Mouse (Mus musculus) kidney, embryonic 16.5 days (tissue): ENCODE results near the gene Ing4. TPM values are rescaled to one million over a fixed set of nuclear protein-coding genes. Genes with fewer than 3 reads are reported as not detected.
A peak's percentile ranks its signal among the peaks of the same experiment; 100 is the strongest.
"Not testable (repeated sequence)": the region's sequence is repeated elsewhere in the genome, so short reads cannot be mapped to it uniquely, and the experiment has no call there.

Source experiments
- ATAC-seq: fragments of 200-750 bp; cut with Nextera tagmentation; 2 replicates; pipeline ENCODE4 v1.8.0; 2017; ENCODE audit warnings: moderate TSS enrichment; ENCODE audit not compliant: low FRiP score, low TSS enrichment
- H3K27ac ChIP-seq: fragments of 300-500 bp; sonication (generic); 2 replicates; pipeline ENCODE4 v1.5.1; 2014; ENCODE audit warnings: low read length
- H3K27me3 ChIP-seq: fragments of 300-500 bp; sonication (generic); 2 replicates; pipeline ENCODE4 v1.6.1; 2014; ENCODE audit warnings: low read length, control low read depth, mixed read lengths; ENCODE audit not compliant: insufficient read depth
- H3K36me3 ChIP-seq: fragments of 300-500 bp; sonication (generic); 2 replicates; pipeline ENCODE4 v1.6.1; 2014; ENCODE audit warnings: low read length, control low read depth, mixed read lengths; ENCODE audit not compliant: insufficient read depth
- H3K4me1 ChIP-seq: fragments of 300-500 bp; sonication (generic); 2 replicates; pipeline ENCODE4 v1.6.1; 2014; ENCODE audit warnings: low read length, control low read depth, mixed read lengths; ENCODE audit not compliant: insufficient read depth
- H3K4me2 ChIP-seq: fragments of 300-500 bp; sonication (generic); replicated peaks from 2 replicates; pipeline ENCODE4 v1.6.1; 2014; ENCODE audit warnings: low read depth, low read length
- H3K4me3 ChIP-seq: fragments of 300-500 bp; sonication (generic); 2 replicates; pipeline ENCODE4 v1.5.1; 2014; ENCODE audit warnings: mild to moderate bottlenecking, low read length
- H3K9ac ChIP-seq: fragments of 300-500 bp; sonication (generic); replicated peaks from 2 replicates; pipeline ENCODE4 v1.6.1; 2014; ENCODE audit warnings: low read length
- H3K9me3 ChIP-seq: fragments of 300-500 bp; sonication (generic); 2 replicates; pipeline ENCODE4 v1.6.1; 2016; ENCODE audit warnings: low read length, control low read depth
- WGBS: fragments of 180-500 bp; shearing (Covaris S2); extraction: QIAGEN DNeasy Blood & Tissue Kit; methylation state at CpG from one replicate; pipeline ENCODE4 v1.1.7; 2014; 5-methylcytosine and 5-hydroxymethylcytosine counted together
- polyA plus RNA-seq: library from polyadenylated mRNA; unstranded; fragments of >200 nt; fragmentation: Nextera tagmentation; extraction: Ambion mirVana; gene quantifications from 2 replicates; pipeline ENCODE4 v1.2.1, GENCODE M21; 2015

Gene Ing4
- polyA plus RNA-seq, 1 experiment from 2014 or later, result 152 TPM

GRCm38 (mm10) chr6:124999546-124999945 is 40.0 kb upstream of the Ing4 start:
- Histone ChIP-seq H3K4me3 (no peak overlapping the region), H3K4me1 (peaks cover 23% of the 10 kb centered on the region), H3K9ac (no peak overlapping the region), H3K9me3 (no peaks in the 10 kb centered on the region), H3K36me3 (no peaks in the 10 kb centered on the region), H3K4me2 (no peak overlapping the region), H3K27ac (no peak overlapping the region), H3K27me3 (peaks cover 65% of the 10 kb centered on the region)
- no peak for ATAC-seq
- 33% methylated on average over 10 of the region's 10 CpGs for WGBS

DNA sequence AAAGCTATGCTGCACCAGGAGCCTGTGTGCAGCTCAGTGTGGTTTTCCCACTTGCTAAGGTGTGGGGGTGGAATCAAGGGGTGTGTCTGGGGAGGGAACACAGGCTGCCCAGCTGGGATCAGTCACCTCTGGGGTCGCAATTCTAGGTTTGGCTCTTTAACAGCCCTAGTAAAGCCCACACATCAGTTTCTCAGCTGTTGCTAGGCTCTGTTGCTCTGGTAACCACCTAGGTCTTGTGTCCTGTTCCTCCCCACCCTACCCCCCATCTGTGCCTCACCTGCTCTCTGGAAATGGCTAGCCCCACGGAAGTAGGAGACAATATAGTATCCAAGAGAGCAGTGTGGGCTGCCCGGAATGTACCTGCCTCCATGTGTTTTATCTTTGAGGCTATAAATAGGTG is 35.9 kb upstream of the Ing4 start:
- WGBS, result 29% methylated on average over 3 of the region's 3 CpGs
- Histone ChIP-seq H3K9ac (no peak overlapping the region), H3K27ac (no peak overlapping the region), H3K27me3 (peaks cover 25% of the 10 kb centered on the region), H3K4me3 (no peak overlapping the region), H3K9me3 (no peaks in the 10 kb centered on the region), H3K4me2 (no peak overlapping the region), H3K4me1 (peaks cover 6% of the 10 kb centered on the region), H3K36me3 (no peaks in the 10 kb centered on the region)
- no peak for ATAC-seq

- 26% methylated on average over 3 of the region's 3 CpGs for WGBS
- Histone ChIP-seq H3K4me1 (peaks cover 8% of the 10 kb centered on the region), H3K27ac (no peak overlapping the region), H3K27me3 (peaks cover 12% of the 10 kb centered on the region), H3K9ac (no peak overlapping the region), H3K9me3 (no peaks in the 10 kb centered on the region), H3K4me2 (no peak overlapping the region), H3K36me3 (no peaks in the 10 kb centered on the region), H3K4me3 (no peak overlapping the region)
- no peak for ATAC-seq
Measured at GRCm38 (mm10) chr6:125005086-125005485, 34.5 kb upstream of the Ing4 start.

DNA sequence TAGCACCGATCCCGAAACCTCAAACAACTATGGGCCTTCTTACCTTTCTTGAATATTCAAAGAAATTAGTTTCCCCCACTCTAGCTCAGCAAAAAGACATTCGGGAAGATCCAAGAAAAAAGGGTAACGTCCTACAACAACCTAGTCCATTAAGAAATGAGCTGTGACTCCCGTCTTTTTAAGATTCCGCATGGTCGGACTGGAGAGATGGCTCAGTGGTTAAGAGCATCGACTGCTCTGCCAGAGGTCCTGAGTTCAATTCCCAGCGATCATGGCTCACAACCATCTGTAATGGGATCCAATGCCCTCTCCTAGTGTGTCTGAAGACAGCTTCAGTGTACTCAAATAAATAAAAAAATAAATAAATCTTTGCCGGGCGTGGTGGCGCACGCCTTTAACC is 31.5 kb upstream of the Ing4 start:
- WGBS, result 39% methylated on average over 13 of the region's 13 CpGs
- ATAC-seq, result no peak

GRCm38 (mm10) chr6:125008586-125009128 is 30.9 kb upstream of the Ing4 start:
- Histone ChIP-seq H3K4me2 (peak overlapping the region; percentile 70), H3K4me3 (peak overlapping the region; percentile 74), H3K4me1 (peaks cover 19% of the 10 kb centered on the region), H3K27me3 (no peaks in the 10 kb centered on the region), H3K9me3 (no peaks in the 10 kb centered on the region), H3K27ac (peak overlapping the region; percentile 99), H3K9ac (peak overlapping the region; percentile 99), H3K36me3 (peaks cover 10% of the 10 kb centered on the region)
- under 1% methylated on average over 29 of the region's 34 CpGs for WGBS
- ATAC-seq, result peak; percentile 99

More for the DNA sequence above, 31.5 kb upstream of the Ing4 start:
- peak overlapping the region; percentile 99 for H3K27ac ChIP-seq
- H3K9me3 ChIP-seq, result no peaks in the 10 kb centered on the region
- no peaks in the 10 kb centered on the region for H3K27me3 ChIP-seq
- H3K4me2 ChIP-seq, result peak overlapping the region; percentile 70
- H3K4me1 ChIP-seq, result peaks cover 19% of the 10 kb centered on the region
- H3K9ac ChIP-seq, result peak overlapping the region; percentile 79
- H3K36me3 ChIP-seq, result peaks cover 7% of the 10 kb centered on the region
- H3K4me3 ChIP-seq, result peak overlapping the region; percentile 74

DNA sequence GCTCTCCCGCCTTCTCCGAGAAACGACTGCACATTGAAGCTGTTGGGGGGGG is 30.6 kb upstream of the Ing4 start, which contains the start of gene Zfp384:
Zfp384 (plus strand) TSS at position 17 of the 52 bp plus-strand sequence.
- H3K27me3 ChIP-seq, result no peaks in the 10 kb centered on the region
- H3K4me1 ChIP-seq, result peaks cover 19% of the 10 kb centered on the region
- WGBS, result 0% methylated on average over 2 of the region's 3 CpGs
- H3K9ac ChIP-seq, result peak within 1 kb of the TSS; percentile 99
- peaks cover 10% of the 10 kb centered on the region for H3K36me3 ChIP-seq
- H3K9me3 ChIP-seq, result no peaks in the 10 kb centered on the region
- H3K4me2 ChIP-seq, result peak within 1 kb of the TSS; percentile 70
- peak within 1 kb of the TSS; percentile 74 for H3K4me3 ChIP-seq
- no peak for ATAC-seq
- H3K27ac ChIP-seq, result peak within 1 kb of the TSS; percentile 99

- Histone ChIP-seq H3K4me3 (peak overlapping the region; percentile 74), H3K9ac (peak overlapping the region; percentile 99), H3K27ac (peak overlapping the region; percentile 99), H3K27me3 (no peaks in the 10 kb centered on the region), H3K4me1 (peaks cover 19% of the 10 kb centered on the region), H3K9me3 (no peaks in the 10 kb centered on the region), H3K36me3 (peaks cover 10% of the 10 kb centered on the region), H3K4me2 (peak overlapping the region; percentile 61)
- under 1% methylated on average over 52 of the region's 78 CpGs for WGBS
- peak; percentile 85 for ATAC-seq
Measured at GRCm38 (mm10) chr6:125009181-125010073, 30.1 kb upstream of the Ing4 start.

DNA sequence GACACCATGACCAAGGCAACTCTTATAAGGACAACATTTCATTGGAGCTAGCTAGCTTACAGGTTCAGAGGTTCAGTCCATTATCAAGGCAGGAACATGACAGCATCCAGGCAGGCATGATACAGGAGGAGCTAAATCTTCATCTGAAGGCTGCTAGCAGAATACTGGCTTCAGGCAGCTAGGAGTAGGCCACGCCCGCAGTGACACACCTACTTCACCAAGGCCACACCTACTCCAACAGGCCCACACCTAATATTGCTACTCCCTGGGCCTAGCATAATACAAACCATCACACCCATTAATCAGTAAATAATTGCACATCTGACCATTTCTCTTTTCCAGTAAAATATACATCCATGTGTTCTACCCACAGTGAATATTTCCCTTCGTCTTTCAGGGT is 21.9 kb upstream of the Ing4 start:
- no peak overlapping the region for H3K4me2 ChIP-seq
- H3K27me3 ChIP-seq, result no peaks in the 10 kb centered on the region
- H3K4me3 ChIP-seq, result no peak overlapping the region
- ATAC-seq, result no peak
- H3K9me3 ChIP-seq, result no peaks in the 10 kb centered on the region
- no peak overlapping the region for H3K27ac ChIP-seq
- WGBS, result 89% methylated on average over 3 of the region's 3 CpGs
- peaks cover 40% of the 10 kb centered on the region for H3K36me3 ChIP-seq
- no peak overlapping the region for H3K9ac ChIP-seq
- no peaks in the 10 kb centered on the region for H3K4me1 ChIP-seq

GRCm38 (mm10) chr6:125030532-125030931 is 9.0 kb upstream of the Ing4 start:
- H3K27me3 ChIP-seq, H3K9me3 ChIP-seq, H3K27ac ChIP-seq, ATAC-seq, H3K4me1 ChIP-seq, H3K4me2 ChIP-seq, H3K9ac ChIP-seq, H3K4me3 ChIP-seq: not testable (repeated sequence)
- peaks cover 50% of the 10 kb centered on the region for H3K36me3 ChIP-seq
- 33% methylated on average over 7 of the region's 9 CpGs for WGBS

DNA sequence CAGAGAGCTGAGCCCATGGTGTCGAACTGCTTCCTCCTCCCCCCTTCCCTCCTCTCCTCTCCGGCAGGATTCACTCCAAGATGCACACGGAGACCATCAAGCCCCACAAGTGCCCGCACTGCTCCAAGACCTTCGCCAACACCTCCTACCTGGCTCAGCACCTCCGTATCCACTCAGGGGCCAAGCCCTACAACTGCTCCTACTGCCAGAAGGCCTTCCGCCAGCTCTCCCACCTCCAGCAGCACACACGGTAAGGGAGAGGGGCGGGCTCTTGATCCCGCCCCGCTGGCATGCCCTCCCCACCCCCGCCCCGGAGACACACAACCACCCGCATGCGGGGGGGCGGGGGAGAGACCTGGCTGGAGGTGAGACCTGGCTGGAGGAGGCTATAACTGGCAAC is 8.0 kb upstream of the Ing4 start:
- H3K27ac ChIP-seq, result no peak overlapping the region
- WGBS, result 84% methylated on average over 16 of the region's 16 CpGs
- no peak overlapping the region for H3K4me3 ChIP-seq
- H3K36me3 ChIP-seq, result peaks cover 57% of the 10 kb centered on the region
- H3K4me1 ChIP-seq, result no peaks in the 10 kb centered on the region
- no peak overlapping the region for H3K4me2 ChIP-seq
- H3K27me3 ChIP-seq, result no peaks in the 10 kb centered on the region
- H3K9me3 ChIP-seq, result no peaks in the 10 kb centered on the region
- H3K9ac ChIP-seq, result no peak overlapping the region
- ATAC-seq, result 0 out of 2 replicates have a peak, but pooled peaks have one; percentile 23
